Comparison of ENCODE assay signal across 15 mouse cellular contexts in the genomic region with DNA sequence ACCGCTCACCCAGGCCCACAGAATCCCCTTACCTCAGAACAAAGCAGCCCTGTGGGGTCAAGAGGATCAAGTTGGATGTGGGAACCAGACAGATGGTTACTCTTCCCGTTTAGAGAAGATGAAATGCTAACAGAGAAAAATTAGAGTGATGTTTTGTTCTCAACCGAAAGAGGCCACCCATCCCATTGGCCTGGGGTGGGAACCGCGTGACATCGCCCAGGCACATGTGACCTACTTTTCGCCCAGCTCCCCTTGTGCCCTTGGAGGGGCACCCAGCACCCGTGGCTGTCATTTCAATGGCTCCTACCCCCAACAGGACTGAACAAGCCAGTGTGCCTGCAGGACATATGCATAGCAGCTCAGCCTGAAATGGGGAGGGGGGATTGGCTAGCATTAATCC.
"Had no signal": no experiment of that assay in that cellular context is flagged by ENCODE, and none has a peak within 500 bp of the region (broad histone marks: within the 10 kb centered on the region; RNA-seq: fewer than 3 reads in every experiment).

No protein-coding gene starts in this region.

- DNase-seq: heart, postnatal 10 days; heart, postnatal 36 days; heart, postnatal 4 days; kidney, adult 11 months; kidney, adult 18-20 months; kidney, adult 2 months; kidney, adult 8-10 months; kidney, adult 9 months; kidney, postnatal 10 days; kidney, postnatal 14 days; kidney, postnatal 25 days; kidney, postnatal 36 days; kidney, postnatal 4 days; layer of hippocampus, adult 9-11 months; layer of hippocampus, postnatal 36 days had no signal
